In the genomic region with DNA sequence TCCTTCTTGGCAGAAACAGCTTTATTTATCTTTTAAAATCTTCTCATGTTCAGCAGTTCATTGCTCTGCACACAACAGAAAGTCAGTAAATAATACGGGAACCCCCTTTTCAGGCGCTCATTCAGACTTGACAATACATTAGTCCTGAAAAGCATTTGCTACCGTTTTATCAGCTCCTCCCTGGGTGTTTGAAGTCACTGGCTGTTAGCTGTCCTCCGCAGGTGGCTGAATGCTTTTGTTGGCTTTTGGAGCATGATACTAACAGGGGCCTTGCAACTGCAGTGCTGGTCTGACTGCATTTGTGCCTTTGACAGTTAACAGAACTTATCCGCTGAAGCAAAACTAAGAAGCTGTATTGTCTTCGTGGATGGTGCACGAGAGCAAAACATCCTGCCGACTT, we compare ENCODE assay signal across 14 mouse cellular contexts.
DNase-seq lines count a peak whose midpoint lies in the region; ATAC-seq lines count a peak whose summit lies in the region.
"Had no signal": no experiment of that assay in that cellular context is flagged by ENCODE, and none has a peak within 500 bp of the region (broad histone marks: within the 10 kb centered on the region; RNA-seq: fewer than 3 reads in every experiment).

No protein-coding gene starts in this region.

- H3K4me1 ChIP-seq in lung, embryonic 16.5 days (replicated peaks; ENCODE audit: control insufficient read depth, insufficient read depth, low read length), result no peaks in the 10 kb centered on the region; the same call in 1 of the 2 replicates
- H3K4me1 ChIP-seq in forebrain, embryonic 14.5 days (ENCODE audit: control insufficient read depth, insufficient read depth, low read length), result no peaks in the 10 kb centered on the region
- peaks cover 5% of the 10 kb centered on the region; the same call in 1 of the 2 replicates for H3K4me1 ChIP-seq in midbrain, embryonic 14.5 days (ENCODE audit: control insufficient read depth, insufficient read depth, low read length)
- H3K4me1 ChIP-seq in stomach, embryonic 16.5 days (ENCODE audit: control insufficient read depth, insufficient read depth, low read length), result 0 out of 2 replicates have a peak, but pooled peaks cover 4% of the 10 kb centered on the region
- H3K4me1 ChIP-seq: limb, embryonic 12.5 days had no signal

- H3K9ac ChIP-seq in lung, embryonic 16.5 days (ENCODE audit: low read length), result no peak overlapping the region
- no peak overlapping the region for H3K9ac ChIP-seq in forebrain, embryonic 14.5 days (ENCODE audit: low read length)
- no peak overlapping the region for H3K9ac ChIP-seq in midbrain, embryonic 14.5 days (replicated peaks; ENCODE audit: low read length)
- H3K9ac ChIP-seq in stomach, embryonic 16.5 days (ENCODE audit: low read length), result no peak overlapping the region
- H3K9ac ChIP-seq: embryonic facial prominence, embryonic 13.5 days; limb, embryonic 12.5 days had no signal

- WGBS in lung, embryonic 16.5 days, result 14% methylated on average over 8 of the region's 8 CpGs
- 2% methylated on average over 8 of the region's 8 CpGs for WGBS in forebrain, embryonic 14.5 days
- 3% methylated on average over 8 of the region's 8 CpGs for whole genome bisulfite sequencing in midbrain, embryonic 14.5 days
- WGBS in stomach, embryonic 16.5 days, result 23% methylated on average over 8 of the region's 8 CpGs

- no peak for ATAC-seq in lung, embryonic 16.5 days (ENCODE audit: low read depth)
- no peak for ATAC-seq in forebrain, embryonic 14.5 days
- ATAC-seq in midbrain, embryonic 14.5 days (ENCODE audit: low FRiP score, low TSS enrichment), result no peak; the same call in 1 of the 2 replicates
- no peak for ATAC-seq in stomach, embryonic 16.5 days (ENCODE audit: insufficient read depth, low FRiP score)
- ATAC-seq: intestine, postnatal 0 days had no signal

- no peaks in the 10 kb centered on the region for H3K9me3 ChIP-seq in lung, embryonic 16.5 days (ENCODE audit: control insufficient read depth, low read length)
- no peaks in the 10 kb centered on the region for H3K9me3 ChIP-seq in forebrain, embryonic 14.5 days (replicated peaks; ENCODE audit: control insufficient read depth, low read length)
- H3K9me3 ChIP-seq in midbrain, embryonic 14.5 days (ENCODE audit: control insufficient read depth, low read length), result no peaks in the 10 kb centered on the region
- no peaks in the 10 kb centered on the region for H3K9me3 ChIP-seq in stomach, embryonic 16.5 days (replicated peaks; ENCODE audit: control insufficient read depth, low read length)
- H3K9me3 ChIP-seq: embryonic facial prominence, embryonic 13.5 days; limb, embryonic 12.5 days had no signal

- 0 out of 2 replicates have a peak overlapping the region, but pooled peaks have one; percentile 14 for H3K4me2 ChIP-seq in lung, embryonic 16.5 days (ENCODE audit: low read depth, low read length)
- H3K4me2 ChIP-seq in forebrain, embryonic 14.5 days (ENCODE audit: low read length), result peak overlapping the region; percentile 12; the same call in 1 of the 2 replicates
- peak overlapping the region; percentile 42 for H3K4me2 ChIP-seq in midbrain, embryonic 14.5 days (ENCODE audit: low read length)
- H3K4me2 ChIP-seq in stomach, embryonic 16.5 days (ENCODE audit: low read depth, low read length), result peak overlapping the region; percentile 22
- H3K4me2 ChIP-seq: embryonic facial prominence, embryonic 13.5 days; limb, embryonic 12.5 days had no signal

- DNase-seq in lung, postnatal 36 days, result no peak
- peak; percentile 28 for DNase-seq in forebrain, embryonic 14.5 days (ENCODE audit: low spot score)
- peak; percentile 49 for DNase-seq in midbrain, embryonic 14.5 days
- no peak for DNase-seq in adrenal gland, postnatal 10 days
- no peak for DNase-seq in frontal cortex, postnatal 14 days (ENCODE audit: low spot score in 2 of 2)
- no peak for DNase-seq in layer of hippocampus, adult 9-10 months (ENCODE audit: low spot score)
- DNase-seq: cerebellum, adult 11-12 months; layer of hippocampus, adult 9-11 months; thymus, postnatal 4 days had no signal

- no peak overlapping the region for H3K27ac ChIP-seq in lung, embryonic 16.5 days (ENCODE audit: low read length)
- no peak overlapping the region for H3K27ac ChIP-seq in forebrain, embryonic 14.5 days (ENCODE audit: low read depth, low read length)
- H3K27ac ChIP-seq in midbrain, embryonic 14.5 days (replicated peaks; ENCODE audit: low read depth, low read length), result no peak overlapping the region
- H3K27ac ChIP-seq in stomach, embryonic 16.5 days (ENCODE audit: low read length), result no peak overlapping the region
- H3K27ac ChIP-seq: embryonic facial prominence, embryonic 13.5 days; limb, embryonic 12.5 days had no signal

- no peaks in the 10 kb centered on the region for H3K27me3 ChIP-seq in lung, embryonic 16.5 days (ENCODE audit: control insufficient read depth, insufficient read depth, low read depth, low read length)
- H3K27me3 ChIP-seq in forebrain, embryonic 14.5 days (replicated peaks; ENCODE audit: control insufficient read depth, insufficient read depth, low read length), result no peaks in the 10 kb centered on the region
- no peaks in the 10 kb centered on the region for H3K27me3 ChIP-seq in midbrain, embryonic 14.5 days (ENCODE audit: control insufficient read depth, insufficient read depth, low read length)
- H3K27me3 ChIP-seq in stomach, embryonic 16.5 days (ENCODE audit: control insufficient read depth, insufficient read depth, low read length), result no peaks in the 10 kb centered on the region
- H3K27me3 ChIP-seq: embryonic facial prominence, embryonic 13.5 days; limb, embryonic 12.5 days had no signal

- H3K4me3 ChIP-seq in lung, embryonic 16.5 days (ENCODE audit: low read length), result no peak overlapping the region
- no peak overlapping the region for H3K4me3 ChIP-seq in forebrain, embryonic 14.5 days (ENCODE audit: low read depth, low read length)
- no peak overlapping the region for H3K4me3 ChIP-seq in midbrain, embryonic 14.5 days (replicated peaks; ENCODE audit: low read depth, low read length)
- no peak overlapping the region for H3K4me3 ChIP-seq in stomach, embryonic 16.5 days (replicated peaks; ENCODE audit: low read length)
- H3K4me3 ChIP-seq: embryonic facial prominence, embryonic 13.5 days; limb, embryonic 12.5 days had no signal

- H3K36me3 ChIP-seq in lung, embryonic 16.5 days (ENCODE audit: control insufficient read depth, insufficient read depth, low read length), result no peaks in the 10 kb centered on the region
- no peaks in the 10 kb centered on the region for H3K36me3 ChIP-seq in forebrain, embryonic 14.5 days (ENCODE audit: control insufficient read depth, insufficient read depth, low read length)
- no peaks in the 10 kb centered on the region for H3K36me3 ChIP-seq in midbrain, embryonic 14.5 days (ENCODE audit: control insufficient read depth, insufficient read depth, low read length)
- no peaks in the 10 kb centered on the region for H3K36me3 ChIP-seq in stomach, embryonic 16.5 days (ENCODE audit: control insufficient read depth, insufficient read depth, low read length)
- H3K36me3 ChIP-seq: embryonic facial prominence, embryonic 13.5 days; limb, embryonic 12.5 days had no signal

Comparison
In these comparisons a context has a peak if more than half of its experiments do, and no peak if none do; other contexts are left out.
1. DNase-seq: peak in forebrain, embryonic 14.5 days (single experiment) and midbrain, embryonic 14.5 days (single experiment); none in lung, postnatal 36 days (single experiment), adrenal gland, postnatal 10 days (single experiment), frontal cortex, postnatal 14 days (0 of 2) and layer of hippocampus, adult 9-10 months (single experiment).
2. Peak in every context shown above with its lines, with median percentiles within 50 percentile points of each other: H3K4me2 ChIP-seq.